Mouse (Mus musculus): ENCODE results near the gene Tescl.

The Tescl gene

DNA sequence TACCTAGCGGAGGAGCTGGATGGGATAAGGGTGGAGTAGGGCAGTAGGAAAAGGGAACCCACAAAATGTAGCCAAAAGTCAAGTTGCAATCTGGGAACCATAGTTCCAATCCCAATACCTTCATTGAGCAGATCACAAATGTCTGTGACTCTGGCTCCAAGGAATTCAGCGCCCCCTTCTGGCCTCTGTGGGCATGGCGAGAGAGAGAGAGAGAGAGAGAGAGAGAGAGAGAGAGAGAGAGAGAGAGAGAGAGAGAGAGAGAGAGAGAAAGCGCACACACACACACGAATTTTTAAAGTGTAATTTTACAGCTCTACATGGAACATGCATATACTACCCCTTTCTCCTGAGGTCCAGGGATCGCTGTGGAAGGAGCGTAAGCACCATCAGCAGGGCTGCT, 29.5 kb upstream of the Tescl start:
- peak in 1 of 2 experiments; percentile 45 for DNase-seq (ENCODE audit: low spot score in 2 of 2)

DNA sequence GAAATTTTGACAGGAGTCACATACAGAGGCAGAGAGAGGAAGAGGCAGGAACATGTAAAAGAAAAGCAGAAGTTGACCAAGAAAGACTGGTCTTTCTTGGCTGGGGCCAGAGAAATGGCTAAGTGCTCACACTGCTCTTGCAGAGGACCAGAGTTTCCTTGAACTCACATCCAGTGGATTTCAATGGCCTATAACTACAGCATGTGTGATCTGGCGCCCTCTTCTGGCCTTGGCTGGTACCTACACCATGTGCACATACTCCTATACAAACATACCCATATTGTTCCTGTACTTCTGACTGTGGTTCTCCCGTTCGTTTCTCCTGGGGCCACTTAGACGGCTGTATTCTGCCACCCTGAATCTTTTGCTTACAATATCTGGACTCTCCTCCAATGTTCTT, 27.3 kb upstream of the Tescl start:
- no peak for DNase-seq (ENCODE audit: low spot score in 2 of 2)

DNA sequence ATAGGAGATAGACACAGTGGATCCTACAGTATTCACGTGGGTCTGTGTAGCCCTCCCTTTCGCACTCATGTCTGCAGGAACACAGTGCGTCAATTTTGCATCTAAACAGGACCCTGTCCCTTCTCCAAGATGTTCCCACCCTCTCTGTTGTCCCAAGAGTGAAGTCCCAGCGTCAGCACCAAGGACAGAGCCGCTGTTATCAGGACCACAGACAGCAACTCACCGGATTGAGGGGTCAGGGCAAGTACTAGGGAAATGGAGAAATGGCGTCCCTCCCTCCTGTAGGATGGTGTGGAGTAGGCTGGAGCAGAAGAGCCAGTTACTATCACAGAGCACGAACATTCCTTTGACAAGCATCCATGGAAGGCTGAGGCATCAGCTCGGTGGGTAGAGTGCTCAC, 25.5 kb upstream of the Tescl start:
- DNase-seq (ENCODE audit: low spot score in 2 of 2): no peak

DNA sequence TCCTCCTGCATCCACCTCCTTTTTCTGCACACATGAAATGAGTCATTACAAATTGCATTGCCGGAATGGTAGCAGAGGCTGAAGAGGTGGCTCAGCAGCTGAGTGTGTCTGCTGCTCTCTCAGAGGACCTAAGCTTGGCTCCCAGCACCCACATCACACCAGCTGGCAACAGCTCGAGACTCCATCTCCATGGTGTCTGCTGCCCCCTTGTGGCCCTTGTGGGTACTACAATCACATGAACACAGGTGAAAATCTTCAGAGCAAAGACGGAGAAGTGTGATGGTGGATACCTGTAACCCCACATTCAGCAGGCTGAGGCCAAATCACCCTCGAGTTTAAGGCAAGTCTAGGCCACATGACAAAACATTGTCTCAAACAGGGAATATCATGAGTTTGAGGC, 24.2 kb upstream of the Tescl start:
- no peak for DNase-seq (ENCODE audit: low spot score in 2 of 2)

DNA sequence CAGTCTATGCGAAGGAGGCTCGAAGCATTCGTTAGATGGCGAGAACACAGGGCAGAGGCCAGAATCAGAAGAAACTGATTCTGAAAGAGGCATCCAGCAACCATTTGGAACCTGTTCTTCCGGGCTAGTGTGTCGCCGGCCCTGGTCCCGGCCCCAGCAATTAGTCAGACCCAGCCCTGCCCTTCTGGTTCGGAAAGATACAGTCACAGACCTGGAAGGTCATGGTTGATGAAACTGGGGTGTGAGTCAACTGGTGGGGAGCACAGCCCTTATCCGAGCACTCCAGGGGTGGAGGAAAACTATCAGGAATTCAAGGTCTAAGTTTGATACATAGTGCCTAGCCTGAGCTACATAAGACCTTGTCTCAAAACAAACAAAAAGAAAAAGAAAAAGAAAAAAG, 22.3 kb upstream of the Tescl start:
- no peak for DNase-seq (ENCODE audit: low spot score in 2 of 2)

DNA sequence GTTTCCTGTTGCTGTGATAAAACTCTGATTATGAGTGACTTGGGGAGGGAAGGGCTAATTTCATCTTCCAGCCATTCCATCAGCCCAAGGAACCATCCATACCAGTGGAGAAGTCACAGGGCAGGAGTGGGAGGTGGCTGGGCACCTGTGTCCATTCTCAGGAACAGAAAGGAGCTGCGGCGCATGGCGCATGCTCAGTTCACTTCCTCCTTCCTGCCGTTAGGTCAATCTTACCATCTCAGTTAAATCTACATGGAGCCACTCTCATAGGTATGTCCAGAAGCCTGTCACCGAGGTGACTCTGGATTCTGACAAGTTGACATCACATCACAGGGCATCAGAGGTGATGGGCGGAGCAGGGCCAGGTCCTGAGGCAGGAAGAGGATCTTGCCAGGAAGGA, 21.9 kb upstream of the Tescl start:
- DNase-seq (ENCODE audit: low spot score in 2 of 2): no peak

DNA sequence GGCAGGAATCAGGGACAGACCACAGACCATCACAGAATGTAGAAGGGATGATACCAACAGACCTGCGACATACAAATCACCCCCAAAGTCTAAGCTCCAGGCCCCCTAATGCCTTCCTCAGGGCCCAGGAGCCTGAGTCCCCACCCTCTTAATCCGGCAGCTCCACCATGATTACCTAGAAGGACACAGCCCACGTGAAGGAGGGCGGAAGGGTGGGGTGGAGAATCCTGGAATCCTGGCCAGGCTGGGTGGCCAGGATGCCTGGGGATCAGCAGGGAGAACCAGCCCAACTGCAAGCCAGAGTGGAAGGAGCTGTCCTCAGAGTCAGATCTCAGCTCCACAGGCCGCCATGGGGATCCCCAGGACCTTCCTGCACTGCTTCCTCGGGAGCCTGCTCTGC, 15.2 kb upstream of the Tescl start, which contains the start of gene Lypd5:
TSS of gene Lypd5 (plus strand) at position 301 of the 400 bp plus-strand sequence.
- no peak for DNase-seq (ENCODE audit: low spot score in 2 of 2)

DNA sequence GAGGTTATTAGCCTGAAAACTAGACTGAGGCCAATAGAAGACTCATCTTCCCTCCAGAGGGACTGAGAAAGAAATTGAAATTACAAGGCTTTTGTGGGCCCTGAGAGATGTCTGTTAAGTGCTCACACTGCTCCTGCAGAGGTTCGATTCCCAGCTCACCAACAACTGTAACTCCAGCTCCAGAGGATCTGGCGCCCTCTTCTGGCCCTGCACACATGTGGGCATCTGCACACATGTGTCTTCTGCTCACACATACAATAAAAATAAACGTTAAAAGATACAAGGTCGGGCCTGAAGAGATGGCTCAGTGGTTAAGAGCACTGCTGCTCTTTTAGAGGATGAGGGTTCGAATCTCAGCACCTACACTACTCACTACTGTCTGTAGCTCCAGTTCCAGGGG, 12.7 kb upstream of the Tescl start:
- no peak for DNase-seq (ENCODE audit: low spot score in 2 of 2)

DNA sequence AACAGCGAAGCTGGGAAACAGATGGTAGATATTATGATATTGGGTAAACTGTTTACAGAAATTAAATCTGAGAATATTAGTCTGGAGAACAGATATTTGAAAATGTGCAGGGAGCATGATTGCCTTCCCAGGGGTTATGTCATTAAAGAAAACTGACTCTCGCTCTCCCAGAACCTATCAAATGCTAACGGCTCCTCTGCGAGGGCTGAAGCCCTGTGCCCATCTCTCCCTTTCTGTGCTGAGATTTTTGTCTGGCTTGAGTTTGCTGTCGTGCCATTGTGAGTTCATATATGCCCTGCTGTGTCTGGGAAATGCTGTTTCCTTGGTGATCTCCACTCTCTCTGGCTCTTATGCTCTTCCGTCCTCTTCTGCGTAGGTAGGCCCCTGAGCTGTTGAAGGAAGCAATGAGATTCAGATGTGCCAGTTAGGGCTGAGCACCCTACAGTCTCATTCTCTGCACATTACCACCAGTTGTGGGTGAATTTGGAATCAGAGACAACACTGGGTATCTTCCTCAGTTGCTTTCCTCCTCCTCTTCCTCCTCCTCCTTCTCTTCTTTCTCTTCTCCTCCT, 10.1 kb upstream of the Tescl start:
- peak in 1 of 2 experiments; percentile 18 for DNase-seq (ENCODE audit: low spot score in 2 of 2)

DNA sequence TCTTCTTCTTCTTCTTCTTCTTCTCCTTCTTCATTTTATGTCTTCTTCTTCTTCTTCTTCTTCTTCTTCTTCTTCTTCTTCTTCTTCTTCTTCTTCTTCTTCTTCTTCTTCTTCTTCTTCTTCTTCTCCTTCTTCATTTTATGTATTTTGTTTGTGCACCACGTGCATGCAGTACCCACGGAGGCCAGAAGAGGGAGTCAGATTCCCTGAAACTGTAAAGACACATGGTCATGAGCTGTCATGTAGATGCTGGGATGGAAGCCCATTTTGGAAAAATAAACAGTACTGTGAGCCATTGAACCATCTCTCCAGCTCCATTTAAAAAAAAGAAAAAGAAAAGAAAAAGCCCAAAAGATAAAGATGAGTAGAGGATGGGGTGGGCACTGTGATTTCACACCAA, 4.5 kb upstream of the Tescl start:
- DNase-seq (ENCODE audit: low spot score in 2 of 2): no peak

DNA sequence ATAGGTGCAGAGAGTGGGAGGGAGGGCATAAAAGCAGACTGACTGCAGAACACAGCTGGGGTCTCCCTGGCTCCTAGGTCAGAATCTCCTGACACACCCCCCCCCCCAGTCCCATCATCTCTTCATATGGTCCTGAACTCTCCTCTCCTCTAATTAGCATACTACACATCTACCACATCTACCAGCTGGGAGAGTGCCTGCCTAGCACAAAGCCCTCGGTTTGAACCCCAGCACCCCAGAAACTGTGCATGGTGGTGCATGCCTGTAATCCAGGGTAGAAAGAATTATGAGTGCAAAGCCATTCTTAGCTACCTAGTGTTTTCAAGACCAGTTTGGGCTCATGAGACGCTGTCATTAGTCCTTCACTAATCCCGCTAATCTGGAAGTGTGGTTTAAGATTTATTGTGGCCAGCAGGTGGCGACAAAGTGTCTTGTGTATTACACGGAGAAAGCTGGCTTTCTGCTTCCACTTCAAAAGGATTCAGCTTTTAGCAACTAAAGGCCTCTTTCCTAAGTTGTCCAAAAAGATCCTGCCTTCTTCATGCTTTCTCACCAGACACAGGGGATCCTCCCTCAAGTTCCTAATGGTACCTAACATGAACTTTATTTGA, 2.1 kb upstream of the Tescl start:
- peak in 1 of 2 experiments; percentile 87 for DNase-seq (ENCODE audit: low spot score in 2 of 2)

DNA sequence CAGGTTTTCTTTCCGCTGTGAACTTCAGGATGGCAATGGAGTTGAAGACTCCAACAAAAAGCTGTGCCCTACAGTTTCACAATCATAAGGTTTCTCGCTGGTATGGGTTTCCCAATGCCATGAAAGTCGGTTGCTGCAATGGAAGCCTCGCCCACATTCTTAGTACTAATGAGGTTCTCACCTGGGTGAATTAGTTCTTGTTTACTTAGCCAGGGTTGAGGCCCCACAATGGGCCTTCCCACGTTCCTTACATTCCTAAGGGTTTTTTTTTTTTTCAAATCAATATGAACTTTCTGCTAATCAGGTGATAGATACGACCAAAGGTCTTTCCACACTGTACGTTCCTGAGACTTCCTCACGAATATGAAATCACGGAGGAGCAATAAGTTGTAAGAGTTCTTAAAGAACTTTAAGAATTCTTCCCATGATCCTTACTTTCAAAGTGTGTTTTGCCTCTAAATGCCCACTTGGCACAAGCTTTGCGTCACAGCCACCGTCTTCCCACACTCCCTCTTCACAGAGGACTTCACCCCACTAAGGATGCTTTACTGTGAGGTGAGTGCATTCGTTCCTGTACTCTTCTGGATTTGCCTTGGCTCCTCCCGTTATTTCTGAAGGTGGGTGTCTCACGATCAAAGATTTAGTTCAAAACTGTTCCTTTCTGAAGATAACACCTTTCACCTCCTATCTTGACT, 6.3 kb downstream of the Tescl start:
- no peak for DNase-seq (ENCODE audit: low spot score in 2 of 2)

DNA sequence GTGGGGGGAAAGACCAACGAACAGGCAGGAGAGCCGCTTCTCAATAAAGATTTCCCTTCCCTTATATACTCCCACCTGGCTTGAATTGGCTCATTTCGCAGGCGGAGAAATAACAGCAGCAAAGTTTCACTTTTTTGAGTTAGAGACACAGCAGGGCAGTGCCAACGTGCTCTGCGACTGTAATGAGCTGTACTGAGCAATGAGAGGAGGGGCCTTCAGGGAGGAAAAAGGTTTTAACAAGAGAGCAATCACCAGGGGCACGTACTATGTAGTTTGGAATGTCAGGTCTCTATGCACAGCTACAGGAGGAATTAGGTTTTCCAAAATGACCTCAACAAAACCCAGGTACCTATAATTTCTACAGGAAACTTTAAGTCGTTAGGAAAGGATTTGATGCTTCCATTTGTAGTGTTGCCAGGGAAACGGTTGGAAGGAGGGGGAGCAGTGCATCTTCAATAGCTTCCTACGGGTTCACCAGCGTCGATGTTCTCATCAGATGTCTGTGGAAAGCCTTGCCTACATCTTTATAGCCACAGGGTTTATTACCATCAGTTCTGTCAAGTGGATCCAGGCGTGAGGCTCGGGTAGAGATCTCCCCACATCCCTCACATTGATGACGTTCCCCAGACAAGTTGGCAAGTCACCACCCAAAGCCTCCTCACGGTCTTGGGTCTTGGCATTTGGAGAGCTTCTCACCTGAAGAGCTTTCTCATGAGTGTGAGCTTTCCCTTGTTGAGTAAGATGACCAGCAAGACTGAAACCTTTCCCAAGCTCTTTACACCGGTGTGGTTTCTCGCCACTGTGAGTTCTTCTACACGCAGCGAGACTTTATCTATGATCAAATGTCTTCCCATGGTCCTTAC, 7.2 kb downstream of the Tescl start:
- DNase-seq (ENCODE audit: low spot score in 2 of 2): no peak

DNA sequence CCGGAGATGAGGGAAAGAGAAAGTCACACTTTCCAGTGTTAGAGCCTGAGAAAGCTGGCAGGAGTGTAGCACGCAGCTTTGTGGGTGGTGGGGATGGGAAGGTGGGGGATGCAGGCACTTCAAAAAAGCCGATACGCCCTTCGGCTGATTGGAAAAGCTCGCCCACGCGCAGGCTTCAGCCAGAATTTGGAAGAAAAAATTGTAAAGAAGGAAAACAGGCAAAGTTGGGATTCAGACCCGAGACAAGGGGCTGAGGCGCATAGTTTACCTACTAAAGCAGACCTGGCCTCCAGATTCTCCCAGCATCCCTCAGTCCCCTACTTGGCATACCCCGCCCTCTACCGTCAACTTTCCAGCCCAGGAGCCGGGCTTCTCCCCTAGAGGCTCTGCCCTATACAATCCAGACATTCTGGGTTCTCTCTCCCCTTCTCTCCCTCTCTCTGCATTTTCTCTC, 8.0 kb downstream of the Tescl start:
- DNase-seq (ENCODE audit: low spot score in 2 of 2): peak; percentile 40 to 71

DNA sequence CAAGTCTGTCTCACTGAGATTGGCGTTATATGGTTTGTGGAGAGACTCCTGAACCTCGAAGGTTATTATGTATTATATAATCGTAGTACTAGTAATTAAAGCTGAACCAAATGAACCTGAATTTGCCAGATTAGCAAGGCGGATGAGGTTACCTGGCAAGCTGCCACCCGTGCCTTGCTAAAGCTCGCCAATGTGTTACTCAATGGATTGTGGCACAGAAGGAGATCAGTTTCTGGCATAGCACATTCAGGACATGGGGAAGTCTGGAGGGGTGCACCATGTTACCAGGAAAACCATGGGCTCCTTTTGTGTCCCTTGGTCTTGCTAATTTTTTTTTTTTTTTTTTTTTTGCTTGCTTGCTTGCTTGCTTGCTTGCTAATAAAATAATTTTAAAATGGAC, 8.5 kb downstream of the Tescl start:
- no peak for DNase-seq (ENCODE audit: low spot score in 2 of 2)

DNA sequence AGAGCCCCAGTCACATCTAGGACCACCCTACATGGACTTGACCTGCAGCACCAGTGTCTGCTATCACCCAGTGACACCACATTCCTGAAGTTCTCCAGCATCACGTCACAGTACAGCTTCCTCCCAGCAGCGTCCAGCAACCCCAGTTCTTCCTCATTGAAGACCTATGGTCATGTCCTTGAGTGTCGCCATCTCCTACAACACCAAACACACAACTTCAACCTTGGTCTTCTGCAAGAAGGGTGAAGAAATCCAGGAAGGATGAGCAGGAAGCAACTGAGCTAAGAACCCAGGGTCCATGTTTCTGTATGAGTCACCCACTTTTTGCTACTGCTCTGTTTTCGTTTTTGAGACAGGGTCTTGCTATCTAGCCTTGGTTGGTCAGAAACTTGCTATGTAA, 11.1 kb downstream of the Tescl start:
- DNase-seq (ENCODE audit: low spot score in 2 of 2): no peak

DNA sequence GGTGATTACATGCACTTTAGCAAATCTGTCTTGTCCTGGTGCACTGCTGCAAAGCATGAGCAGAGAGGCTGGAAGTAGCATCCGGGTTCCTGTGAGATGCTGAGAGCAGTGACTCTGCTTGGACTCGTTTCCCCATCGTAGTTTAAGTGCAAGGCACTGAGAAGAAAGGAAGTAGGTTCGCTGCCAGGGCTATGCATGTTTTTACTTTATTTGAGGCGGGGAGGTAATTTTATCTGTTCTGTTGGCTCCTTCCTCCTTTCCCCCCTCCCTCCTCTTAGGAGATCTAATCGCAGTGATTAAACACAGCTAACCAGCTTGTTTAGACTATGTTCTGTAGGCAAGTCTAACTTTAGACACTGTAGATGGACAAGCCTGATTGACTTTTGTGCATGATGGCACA, 14.8 kb downstream of the Tescl start:
- DNase-seq (ENCODE audit: low spot score in 2 of 2): no peak

DNA sequence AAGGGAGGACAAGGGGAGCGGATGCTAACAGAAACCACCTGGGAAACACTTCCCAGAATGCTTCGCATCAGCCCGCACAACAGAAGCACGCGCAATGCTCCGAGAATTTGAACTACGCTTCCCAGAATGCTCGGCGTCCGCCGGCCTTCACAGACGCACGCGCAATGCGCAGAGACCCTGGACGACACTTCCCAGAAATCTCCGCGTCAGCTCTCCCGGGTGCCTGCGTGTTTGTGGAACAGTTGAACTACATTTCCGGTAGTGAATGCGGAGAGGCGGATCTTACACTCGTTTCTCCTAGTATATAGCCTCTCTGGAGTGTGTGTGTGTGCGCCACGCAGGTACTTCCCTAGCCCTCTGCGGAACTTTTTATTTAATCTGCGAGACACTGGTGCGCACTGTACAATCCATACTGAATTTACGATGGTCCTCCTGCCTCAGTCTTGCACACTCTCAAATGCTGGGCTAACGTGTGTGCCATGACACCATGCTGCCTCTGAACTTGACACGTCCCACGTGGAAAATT, 17.1 kb downstream of the Tescl start, which contains the start of gene Zfp94:
TSS of gene Zfp94 (minus strand) at position 100 of the 526 bp plus-strand sequence.
- DNase-seq (ENCODE audit: low spot score in 2 of 2): peak; percentile 94 to 98

DNA sequence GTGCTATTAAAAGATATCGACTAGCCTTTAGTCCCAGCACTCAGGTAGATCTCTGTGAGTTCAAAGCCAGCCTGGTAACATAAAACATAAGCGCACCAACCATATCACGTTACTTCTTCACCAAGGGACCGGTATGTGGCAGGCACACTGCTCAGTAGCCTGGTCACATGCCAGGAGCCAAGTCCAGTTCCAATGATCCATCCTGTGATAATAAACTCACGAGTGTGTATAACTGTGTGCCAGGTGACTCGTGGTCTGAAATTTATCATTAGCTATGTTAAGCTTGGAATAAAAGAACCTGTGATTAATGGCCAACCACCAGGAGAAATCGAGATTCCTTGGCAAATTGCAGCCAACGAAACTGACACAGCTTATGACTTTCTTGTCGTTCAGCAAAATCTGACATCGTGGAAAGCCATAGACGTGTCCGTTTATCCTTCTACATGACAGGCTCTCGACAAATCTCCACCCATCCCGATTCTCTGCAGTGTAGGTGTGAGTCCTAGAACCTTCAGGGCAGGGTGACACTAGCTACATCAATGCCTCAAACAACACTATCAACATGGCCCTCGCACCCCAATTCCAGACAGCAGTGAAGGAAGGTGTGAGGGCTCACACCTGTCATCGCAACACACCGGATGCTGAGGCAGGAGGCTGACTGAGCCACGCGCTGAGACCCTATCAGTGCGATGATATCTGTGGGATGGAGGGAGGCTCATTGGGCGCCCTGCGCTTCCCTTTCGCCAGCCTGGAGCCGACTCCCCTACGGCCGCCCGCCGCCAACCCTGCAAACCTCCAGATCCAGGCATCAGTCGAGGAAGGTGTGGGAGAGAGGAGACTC, 17.8 kb downstream of the Tescl start:
- DNase-seq (ENCODE audit: low spot score in 2 of 2): no peak

DNA sequence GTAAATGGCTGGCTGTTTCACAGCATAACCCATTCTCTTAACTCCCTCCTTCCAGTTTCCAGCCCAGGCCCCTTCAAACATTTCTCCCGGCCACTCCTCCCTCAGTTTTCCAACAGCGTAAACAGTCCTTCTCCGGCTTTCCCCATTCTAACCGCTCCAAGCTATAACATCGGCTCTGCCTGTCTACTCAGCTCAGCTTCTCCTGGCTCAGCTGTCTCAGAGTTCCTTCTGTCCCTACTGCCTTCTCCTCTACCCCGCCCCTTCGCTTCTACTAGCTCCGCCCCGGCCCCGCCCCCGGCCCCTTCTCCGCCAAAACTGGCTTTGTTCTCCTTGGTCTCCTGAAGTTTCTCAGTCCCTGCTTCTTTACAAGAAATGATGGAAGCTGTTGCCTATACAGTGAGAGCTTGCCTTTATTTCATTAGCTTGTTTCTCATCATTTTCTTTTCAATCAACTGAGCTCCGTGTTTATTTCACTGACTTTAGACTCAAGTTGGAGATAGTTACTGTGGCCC, 32.9 kb downstream of the Tescl start, which contains the start of gene Zfp61:
TSS of gene Zfp61 (minus strand) at position 462 of the 512 bp plus-strand sequence.
- DNase-seq (ENCODE audit: low spot score in 2 of 2): no peak

Measured in left cerebral cortex, adult 9 months (tissue).